Mouse (Mus musculus): Measurements from ENCODE around the gene 6330409D20Rik.

The 6330409D20Rik gene

DNA sequence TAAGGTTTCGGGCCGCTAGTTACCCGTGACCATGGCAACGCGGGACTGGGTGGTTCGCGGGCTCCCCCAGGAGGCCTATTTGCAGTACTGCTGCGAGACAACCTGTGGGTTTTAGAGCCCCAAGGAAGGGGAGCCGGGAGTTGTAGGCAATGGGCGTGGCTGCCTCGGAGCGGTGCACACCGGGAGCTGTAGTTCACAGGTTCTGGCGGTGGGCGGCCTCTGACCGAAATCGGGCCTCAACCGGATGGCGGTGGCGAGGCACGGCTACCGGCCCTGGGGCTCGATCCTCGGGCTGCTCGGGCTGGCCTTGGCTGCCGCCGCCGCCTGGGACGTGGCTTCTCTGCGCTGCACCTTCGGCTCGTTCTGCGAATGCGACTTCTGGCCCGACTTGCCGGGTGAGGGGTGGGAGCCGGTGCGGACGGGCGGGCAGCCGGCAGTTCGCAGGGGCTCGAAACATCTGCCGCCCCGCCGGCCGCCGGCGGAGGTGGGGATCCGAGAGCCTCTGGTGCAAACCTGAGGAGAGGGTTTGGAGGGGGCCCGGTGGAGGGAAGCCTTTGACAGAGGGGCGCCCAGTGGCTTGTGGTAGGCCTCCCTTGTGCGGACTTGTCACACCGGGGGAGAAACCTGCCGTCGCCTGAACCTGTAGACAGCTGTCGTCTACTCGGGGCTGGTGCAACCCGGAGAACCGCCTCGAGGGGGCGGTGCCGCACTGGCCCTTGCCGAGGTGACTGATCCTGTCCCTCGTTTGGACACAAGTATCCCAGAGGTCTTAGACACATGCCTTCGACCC lies 16.4 kb upstream of the 6330409D20Rik start, which contains the start of gene Tor2a:
Tor2a (plus strand) TSS at position 179 of the 790 bp plus-strand sequence.
- in situ Hi-C loops (cut with MboI, MseI): loop anchor here (5.0 kb wide), 1 partner anchor 45 kb away; the partner anchor contains the start of gene Cdk9

DNA sequence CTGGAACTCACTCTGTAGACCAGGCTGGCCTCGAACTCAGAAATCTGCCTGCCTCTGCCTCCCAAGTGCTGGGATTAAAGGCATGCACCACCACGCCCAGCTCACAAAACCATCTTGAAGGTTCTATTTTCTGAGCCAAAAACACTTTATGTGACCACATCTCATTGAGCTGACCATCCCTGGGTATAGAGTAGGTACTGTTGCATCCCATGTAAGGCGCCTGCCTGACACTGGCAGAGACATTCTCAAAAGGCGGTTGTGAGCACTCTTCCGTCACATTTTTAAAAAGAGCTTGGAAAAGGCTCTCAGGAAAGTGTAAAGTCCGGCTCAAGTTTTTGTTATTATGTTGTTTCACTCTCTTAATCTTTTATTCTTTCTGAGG lies 15.8 kb upstream of the 6330409D20Rik start:
- in situ Hi-C loops (cut with MboI, MseI): loop anchor here (5.0 kb wide), 1 partner anchor 44 kb away; the partner anchor contains the start of gene Cdk9

DNA sequence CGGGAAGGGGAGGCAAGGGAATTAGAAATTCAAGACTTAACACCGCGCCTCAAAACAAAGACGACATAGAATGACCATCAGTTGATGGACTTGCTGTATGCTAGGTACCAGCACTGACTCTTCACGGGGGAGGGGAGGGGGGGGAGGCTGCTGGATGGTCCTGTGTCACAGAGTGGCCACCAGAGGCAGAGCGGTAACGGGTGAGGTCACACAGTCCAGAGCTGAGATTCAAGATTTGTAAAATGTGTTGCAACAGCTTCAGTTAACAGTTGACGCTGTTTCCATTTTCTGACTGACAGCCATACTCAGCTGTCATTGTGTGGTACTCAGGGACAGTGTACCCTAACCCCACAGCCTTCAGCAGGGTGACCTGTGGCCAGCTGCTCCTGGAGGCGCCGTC lies 11.4 kb upstream of the 6330409D20Rik start:
- in situ Hi-C loops (cut with MboI, MseI): no loop called here

DNA sequence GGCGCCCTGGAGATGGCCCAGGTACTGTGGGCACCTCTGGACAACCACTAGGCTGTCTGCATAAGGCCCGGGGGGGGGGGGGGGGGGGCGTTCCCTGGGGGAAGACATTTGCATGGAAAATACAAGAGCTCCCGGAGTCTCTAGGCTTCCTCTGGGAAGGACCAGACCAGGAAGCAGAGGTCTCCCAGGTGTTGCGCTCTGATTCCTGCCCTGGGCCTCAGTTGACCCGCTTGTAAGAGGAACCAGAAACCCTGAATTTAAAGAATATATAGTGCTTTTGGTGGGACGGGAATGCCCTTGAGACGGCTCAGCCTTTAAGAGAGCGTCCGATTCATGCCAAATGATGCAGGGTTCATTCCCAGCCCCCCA lies 10.8 kb upstream of the 6330409D20Rik start:
- in situ Hi-C loops (cut with MboI, MseI): no loop called here

DNA sequence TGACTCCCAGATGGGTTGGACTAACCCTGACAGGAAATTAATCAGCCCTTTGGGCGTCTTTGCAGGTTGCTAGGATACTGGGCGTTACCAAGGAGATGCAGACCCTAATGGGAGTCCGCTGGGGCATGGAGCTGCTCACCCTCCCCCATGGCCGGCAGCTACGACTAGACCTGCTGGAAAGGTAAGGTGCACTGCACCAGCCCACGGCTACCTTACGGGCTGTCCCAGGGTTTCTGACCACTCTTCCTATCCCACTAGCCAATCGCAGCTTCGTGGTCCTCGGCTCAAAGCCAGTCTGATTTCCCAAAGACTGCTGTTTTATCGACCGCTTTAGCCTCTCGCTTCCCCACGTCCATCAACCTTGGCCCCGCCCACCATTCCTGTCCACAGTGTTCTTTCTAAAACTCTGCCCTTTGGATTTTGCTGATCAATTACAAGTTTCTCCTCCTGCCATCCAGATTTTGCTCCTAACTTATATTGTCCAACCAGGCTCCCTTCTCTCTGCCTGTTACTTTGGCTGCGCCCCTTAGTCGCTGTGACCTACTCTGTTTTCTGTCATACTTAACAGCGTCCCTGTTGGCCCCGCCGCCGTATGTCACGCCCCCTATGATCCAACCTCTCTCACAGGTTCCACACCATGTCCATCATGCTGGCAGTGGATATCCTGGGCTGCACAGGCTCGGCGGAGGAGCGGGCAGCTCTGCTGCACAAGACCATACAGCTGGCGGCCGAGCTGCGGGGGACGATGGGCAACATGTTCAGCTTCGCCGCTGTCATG lies 10.3 kb upstream of the 6330409D20Rik start:
- in situ Hi-C loops (cut with MboI, MseI): no loop called here

DNA sequence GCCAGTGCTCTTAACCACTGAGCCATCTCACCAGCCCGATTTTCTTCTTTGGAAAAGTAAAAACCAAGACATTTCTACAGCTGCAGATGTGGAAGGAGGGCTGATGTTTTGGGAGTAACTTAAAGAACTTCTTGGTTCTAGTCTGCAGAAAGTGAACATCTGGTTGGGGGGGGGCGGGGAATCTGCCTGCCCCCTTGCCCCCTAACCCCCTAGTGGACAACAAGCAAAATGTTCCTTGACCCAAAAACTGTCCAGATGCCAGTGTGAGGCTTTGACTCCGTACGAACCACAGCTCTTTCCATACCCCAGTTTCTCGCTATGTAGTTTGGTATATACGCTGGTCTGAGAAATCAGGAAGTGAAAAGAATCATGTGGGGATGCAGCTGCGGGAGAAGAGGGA lies 9.4 kb upstream of the 6330409D20Rik start:
- in situ Hi-C loops (cut with MboI, MseI): no loop called here

DNA sequence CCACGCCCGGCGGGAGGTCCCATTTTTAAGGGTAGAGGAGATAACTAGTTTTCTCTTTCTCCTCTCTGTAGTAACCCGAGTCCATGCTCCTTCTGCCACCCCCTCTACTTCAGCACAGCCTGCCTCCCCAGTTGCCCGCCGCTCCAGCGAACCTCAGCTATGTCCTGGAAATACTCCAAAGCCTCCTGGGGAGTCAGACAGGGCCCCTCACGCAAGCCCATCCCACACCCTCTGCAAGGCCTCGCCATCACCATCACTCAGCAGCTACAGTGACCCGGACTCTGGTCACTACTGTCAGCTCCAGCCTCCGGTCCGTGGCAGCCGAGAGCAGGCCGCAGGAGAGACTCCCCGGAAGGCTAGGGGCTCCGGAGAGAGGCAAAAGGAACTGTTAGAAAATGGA lies 8.3 kb upstream of the 6330409D20Rik start:
- in situ Hi-C loops (cut with MboI, MseI): no loop called here

DNA sequence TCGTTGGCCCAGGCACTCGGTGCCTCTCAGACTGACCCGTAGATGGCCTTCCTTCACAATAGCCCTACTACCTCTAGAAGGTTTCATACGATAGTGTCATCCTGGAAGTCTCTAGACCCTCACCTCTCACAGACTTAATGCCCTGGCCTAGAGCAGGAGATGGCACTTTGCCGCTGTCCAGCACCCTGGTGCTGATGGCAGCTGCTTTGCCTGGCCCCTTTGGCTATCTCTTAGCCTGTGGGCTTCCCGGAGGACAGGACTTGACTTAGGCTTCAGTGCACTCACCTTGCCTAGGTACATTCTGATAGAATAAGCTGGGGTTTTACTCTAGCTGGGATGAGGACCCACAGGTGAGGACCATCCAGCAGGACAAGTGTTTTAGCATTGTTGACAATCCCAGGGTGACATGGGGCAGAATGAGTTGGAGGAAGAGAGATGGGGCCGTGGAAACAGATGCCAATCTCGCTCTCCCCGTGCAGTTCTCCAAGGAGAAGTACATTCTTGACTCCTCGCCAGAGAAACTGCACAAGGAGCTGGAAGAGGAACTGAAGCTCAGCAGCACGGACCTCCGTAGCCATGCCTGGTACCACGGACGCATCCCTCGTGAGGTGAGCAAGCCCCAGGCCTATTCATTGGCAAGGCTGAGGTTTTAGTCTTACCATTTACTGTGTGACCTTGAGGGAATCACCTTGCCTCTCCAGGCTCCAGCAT lies 3.6 kb upstream of the 6330409D20Rik start:
- in situ Hi-C loops (cut with MboI, MseI): no loop called here

DNA sequence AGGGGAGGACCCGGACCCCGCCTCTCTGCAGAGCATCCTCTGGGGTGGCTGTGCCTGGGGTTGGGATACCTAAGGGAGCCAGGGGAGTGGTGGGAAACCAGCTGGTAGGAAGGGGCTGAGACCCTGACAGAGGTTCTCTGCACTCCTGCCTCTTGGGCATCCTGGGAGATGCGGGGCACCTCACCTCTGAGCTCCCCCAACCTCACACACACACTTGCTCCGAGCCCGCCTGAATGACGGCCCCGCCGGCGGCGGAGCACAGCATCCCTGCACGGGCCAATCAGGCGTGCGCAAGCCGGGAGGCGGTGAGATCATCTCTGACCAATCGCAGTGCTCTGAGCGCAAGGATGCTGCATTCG lies 1.3 kb upstream of the 6330409D20Rik start:
- in situ Hi-C loops (cut with MboI, MseI): no loop called here

DNA sequence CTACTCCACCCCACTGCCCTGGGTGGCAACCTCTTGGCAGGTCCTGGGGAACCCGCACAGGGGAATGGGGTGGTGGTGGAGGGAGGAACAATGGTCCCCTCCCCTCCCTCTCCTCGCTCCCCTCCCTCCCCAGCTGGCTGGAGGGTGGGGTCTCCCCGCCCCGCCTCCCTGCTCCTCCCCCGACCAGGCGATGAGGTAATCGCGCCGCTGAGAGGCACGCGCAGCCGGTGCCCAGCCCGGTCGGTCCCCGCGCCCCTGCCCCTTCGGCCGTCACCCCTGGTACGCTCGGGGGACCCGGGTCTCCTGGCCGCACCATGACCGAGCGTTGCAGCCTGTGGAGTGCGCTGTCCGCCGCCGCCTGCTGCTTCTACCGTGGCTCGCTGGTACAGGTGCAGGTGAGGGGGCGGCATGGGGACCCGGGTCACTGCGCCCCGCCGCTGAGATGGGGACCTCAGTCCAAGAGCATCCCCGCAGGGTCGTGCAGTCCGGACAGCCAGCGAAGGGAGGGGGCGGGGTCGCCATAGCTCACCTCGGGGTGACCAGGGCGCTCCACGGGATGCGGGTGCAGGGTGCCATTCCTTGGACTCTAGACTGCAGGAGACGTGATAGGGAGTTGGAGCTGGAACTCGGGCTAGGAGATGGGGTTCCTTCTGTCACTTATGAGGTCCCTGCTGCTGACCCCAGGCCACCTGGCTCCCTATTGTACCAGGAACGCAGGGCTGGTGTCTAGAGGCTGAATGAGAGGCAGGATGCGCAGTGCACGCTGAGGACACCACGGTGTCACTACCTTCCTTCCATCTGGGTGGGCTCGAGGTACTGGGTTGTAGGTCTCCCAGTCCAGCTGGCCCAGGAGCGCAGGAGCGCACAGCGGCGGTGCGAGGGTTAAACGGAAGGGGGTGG lies 707 bp upstream of the 6330409D20Rik start:
- in situ Hi-C loops (cut with MboI, MseI): no loop called here

DNA sequence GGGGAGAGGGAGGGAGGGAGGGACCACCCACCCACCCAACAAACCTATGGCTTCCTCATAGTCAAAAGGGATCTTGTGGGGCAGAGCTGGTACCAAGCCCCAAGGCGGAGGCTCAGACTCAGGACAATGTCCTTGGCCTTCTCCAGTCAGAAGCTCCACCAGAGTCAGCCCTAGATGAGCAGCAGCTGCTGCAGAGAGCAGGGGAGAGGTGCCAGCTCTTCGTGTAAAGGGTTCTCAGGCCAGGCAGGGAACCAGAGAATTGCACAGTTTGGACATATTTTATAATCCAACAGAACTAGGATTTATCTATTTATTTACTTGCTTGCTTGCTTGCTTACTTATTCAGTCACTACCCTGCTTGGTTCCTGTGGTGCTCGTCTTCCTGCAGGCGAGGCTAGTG lies 1.5 kb downstream of the 6330409D20Rik start:
- in situ Hi-C loops (cut with MboI, MseI): no loop called here

DNA sequence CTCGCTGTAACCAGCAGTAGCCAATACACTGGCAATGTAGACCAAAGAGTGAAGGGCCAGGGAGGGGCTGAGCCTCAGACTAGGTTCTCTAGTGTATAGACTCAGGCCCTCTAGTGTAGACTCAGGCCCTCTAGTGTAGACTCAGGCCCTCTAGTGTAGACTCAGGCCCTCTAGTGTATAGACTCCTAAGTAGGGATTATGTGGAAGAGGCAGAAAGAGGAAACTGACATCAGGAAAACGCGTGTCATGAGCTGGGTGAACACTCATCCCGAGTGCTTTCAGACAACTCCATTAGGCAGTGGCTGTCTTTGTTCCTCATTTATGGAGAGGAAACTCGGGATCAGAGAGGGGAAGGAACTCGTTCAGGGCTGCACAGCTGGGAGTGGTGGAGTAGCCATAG lies 3.8 kb downstream of the 6330409D20Rik start:
- in situ Hi-C loops (cut with MboI, MseI): no loop called here

DNA sequence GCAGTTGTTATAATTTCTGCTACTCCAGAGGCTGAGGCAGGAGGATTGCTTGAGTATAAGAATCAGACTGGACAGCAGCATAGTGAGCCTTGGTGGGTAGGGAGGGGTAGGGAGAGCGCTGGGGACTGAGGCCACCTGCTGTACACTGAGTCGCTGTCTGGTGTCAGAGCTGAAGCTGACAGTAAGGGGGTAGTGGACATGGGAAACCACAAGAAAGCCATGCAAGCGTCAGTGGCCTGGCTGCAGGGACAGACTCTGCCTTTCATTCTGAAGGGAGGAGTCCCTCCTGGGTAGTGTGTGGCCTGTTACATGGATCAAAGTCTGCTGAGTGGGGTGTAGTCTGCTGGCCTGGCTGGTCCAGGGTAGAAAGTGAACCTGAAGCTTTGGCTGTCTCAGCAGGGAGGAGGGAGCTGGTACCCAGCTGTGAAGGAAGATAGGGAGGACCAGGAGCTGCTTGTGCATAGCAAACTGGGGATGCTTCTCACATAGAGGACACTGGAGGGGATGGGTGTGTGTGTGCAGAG lies 4.4 kb downstream of the 6330409D20Rik start:
- in situ Hi-C loops (cut with MboI, MseI): no loop called here

DNA sequence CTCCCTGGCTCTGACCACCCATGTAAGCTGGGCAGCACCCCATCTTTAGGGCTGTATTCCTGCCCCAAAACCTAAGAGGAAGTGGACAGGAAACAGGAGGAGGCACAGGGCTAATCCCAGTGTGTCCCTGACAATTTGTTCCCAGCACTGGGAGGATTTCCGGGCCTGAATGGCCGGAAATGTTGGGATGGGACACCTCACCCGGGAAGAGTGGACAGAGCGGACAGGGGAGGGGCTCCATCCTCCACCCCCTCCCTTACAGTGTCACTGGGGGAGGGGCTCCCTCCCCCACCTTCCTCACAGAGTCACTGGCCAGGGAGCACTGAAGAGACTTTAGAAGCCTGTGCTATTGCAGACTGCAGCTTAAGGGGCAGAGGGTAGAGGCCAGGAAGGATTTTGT lies 5.9 kb downstream of the 6330409D20Rik start:
- in situ Hi-C loops (cut with MboI, MseI): no loop called here

DNA sequence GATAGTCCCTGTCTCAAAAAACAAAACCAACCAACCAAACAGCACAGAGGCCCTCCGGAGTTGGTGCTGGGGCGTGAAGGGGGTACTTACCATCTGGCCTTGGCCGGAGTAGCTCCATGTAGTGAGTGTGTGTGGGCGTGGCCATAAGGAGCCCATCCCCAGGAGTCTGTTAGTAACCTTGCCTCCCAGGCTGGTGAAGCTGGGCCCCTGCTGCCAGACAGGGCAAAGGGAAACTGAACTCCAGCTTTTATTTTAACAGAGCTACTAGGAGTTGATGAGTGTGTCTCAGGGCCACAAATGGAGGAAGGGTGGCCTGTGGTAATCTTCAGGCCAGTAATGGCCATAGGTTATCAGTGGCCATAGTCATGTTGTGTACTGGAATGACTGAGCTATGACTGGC lies 6.3 kb downstream of the 6330409D20Rik start:
- in situ Hi-C loops (cut with MboI, MseI): no loop called here

DNA sequence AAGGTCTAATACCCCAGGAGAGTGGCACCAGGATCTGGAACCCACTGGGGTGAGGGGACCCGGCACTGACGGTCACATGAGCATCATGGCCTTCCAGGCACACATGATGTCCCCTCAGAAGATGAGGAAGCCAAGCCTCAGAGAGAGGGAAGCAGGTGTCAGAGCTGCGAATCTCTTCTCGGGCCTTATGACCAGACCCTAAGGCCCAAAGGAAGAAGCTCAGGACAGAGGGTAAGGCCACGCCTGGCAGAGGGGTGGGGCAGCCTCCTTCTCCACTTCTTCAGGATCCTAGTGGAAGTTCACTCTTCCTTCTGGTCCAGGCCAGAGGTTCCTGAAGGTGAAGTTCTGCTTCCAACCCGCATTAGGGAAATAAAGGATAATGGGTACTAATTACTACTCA lies 8.1 kb downstream of the 6330409D20Rik start:
- in situ Hi-C loops (cut with MboI, MseI): no loop called here

DNA sequence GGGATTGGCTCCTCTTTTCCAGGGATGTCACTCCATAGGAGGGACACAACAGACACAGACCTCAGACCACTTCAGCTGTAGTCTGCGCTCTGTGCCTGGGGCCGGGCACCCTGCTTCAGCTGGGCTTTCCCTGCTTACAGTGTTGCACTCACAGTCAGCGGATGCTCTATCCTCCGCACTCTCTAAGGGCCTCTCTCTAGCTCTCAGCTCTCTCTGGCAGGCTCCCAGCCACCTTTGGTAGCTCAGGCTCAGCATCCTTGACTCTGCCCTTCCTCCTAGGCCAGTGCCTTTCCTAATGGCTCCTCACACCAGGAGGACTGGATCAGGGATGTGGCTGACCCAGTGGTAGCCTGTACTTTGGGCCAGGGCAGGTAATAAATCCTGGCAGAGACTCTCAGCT lies 8.9 kb downstream of the 6330409D20Rik start:
- in situ Hi-C loops (cut with MboI, MseI): no loop called here

DNA sequence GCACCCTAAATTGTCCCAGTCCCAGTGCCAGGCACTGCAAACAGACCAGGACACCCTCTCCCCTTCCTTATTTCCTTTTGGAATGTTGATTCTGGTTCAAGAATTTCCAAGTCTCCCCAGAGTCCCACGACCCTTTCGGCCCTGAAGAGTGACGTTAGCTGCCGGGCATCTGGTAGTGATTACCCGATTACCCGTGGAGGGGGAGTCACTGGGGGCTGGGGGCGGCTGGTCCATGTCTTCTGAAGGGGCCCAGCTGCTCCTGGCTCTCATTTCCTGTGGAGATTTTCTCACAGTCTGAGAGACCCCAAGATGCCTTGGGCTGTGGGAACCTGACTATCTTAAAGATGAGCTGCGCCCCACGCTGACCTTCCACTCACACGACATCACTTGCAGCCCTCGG lies 10.0 kb downstream of the 6330409D20Rik start:
- in situ Hi-C loops (cut with MboI, MseI): no loop called here

DNA sequence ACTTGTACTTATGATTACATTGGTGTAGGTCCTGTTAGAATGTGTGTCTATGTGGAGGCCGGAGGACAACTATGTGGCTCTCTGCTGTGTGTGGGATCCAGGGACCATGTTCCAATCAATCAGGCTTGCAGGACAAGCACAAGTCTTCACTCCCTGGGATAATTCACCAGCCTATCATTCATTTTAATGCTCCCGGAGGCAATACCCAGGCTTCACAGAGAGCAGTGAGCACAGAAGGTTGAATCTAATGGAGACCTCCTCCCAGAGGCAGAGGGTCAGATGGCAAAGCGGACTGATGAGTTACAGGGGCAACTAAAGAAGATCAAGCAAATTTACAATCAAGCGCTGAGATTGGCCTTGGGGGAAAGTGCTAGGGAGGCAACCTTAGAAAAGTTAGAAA lies 11.3 kb downstream of the 6330409D20Rik start:
- in situ Hi-C loops (cut with MboI, MseI): no loop called here

DNA sequence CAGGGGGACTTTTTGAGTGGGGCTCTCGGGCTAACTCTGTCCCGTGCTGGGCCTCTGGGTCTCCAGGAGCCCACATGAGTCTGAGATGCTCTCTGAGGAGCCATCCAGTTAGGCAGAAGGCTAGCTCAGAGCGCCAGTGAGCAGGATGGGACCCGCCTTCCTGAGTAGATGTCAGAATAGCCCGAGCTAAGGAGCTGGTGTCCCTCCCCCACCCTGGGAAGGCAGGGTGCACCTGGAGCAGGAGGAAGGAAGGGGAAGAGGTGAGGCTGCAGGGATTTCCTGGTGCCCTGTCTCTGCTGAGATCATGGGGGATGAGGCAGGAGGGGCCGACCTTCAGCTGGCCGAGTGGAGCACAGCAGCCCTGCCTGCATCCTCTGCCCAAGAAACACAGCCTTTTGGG lies 12.4 kb downstream of the 6330409D20Rik start:
- in situ Hi-C loops (cut with MboI, MseI): no loop called here

DNA sequence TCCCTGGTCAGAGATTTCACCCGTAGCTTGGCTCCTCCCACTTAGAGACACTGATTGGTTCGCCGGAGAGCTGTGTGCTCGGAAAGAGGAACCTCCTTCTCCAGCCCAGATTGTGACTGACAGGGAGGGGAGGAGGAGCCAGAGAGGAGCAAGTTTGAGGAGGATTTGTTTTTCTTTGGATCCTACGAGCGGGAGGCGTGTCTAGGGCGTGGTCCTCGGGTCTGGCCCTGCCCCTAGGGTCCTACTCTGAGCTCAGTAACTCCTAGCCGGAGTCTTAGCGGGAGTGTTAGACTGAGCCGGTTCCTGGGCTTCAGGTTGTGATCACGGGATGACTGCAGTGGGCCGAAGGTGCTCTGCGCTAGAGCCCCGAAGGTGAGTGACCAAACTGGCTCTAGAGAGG lies 13.4 kb downstream of the 6330409D20Rik start:
- in situ Hi-C loops (cut with MboI, MseI): no loop called here

All from T-helper 1 cell (primary cell).